Mouse (Mus musculus): ENCODE results near the gene Sgcg. TPM values are rescaled to one million over a fixed set of nuclear protein-coding genes. Genes with fewer than 3 reads are reported as not detected.

Gene Sgcg
- total and polyA plus RNA-seq, 3 experiments: 105 to 235 (median 181) TPM

- Histone ChIP-seq H3K4me1 (ENCODE audit: control insufficient read depth, insufficient read depth, low read length) (no peaks in the 10 kb centered on the region), H3K4me3 (no peak overlapping the region), H3K27me3 (ENCODE audit: control insufficient read depth, insufficient read depth, low read length) (peaks cover 8% of the 10 kb centered on the region), H3K9ac (ENCODE audit: low read depth, low read length) (no peak overlapping the region), H3K79me2 (replicated peaks; ENCODE audit: control insufficient read depth, insufficient read depth, low read length) (no peaks in the 10 kb centered on the region), H3K27ac (no peak overlapping the region), H3K36me3 (ENCODE audit: control insufficient read depth, insufficient read depth, low read length) (no peaks in the 10 kb centered on the region)
- intact Hi-C loops (cut with DNase I): no loop called here
- TF ChIP-seq POLR2A (IDR thresholded peaks at IDR 0.05; ENCODE audit: insufficient read depth, low read depth, low read length): no peak
- TF ChIP-seq EP300 (IDR thresholded peaks at IDR 0.05; ENCODE audit: insufficient read depth, low read depth, low read length): no peak
- no peak for TF ChIP-seq CTCF (IDR thresholded peaks at IDR 0.05)
- no peak for DNase-seq
- WGBS: 9% methylated on average over 38 of the region's 38 CpGs
Measured at GRCm38 (mm10) chr14:61274414-61275198, 16.3 kb upstream of the Sgcg start.

GRCm38 (mm10) chr14:61267908-61268475, 9.7 kb upstream of the Sgcg start:
- intact Hi-C loops (cut with DNase I): no loop called here
- no peak for TF ChIP-seq POLR2A (IDR thresholded peaks at IDR 0.05; ENCODE audit: insufficient read depth, low read depth, low read length)
- no peak for TF ChIP-seq CTCF (IDR thresholded peaks at IDR 0.05)
- no peak for TF ChIP-seq EP300 (IDR thresholded peaks at IDR 0.05; ENCODE audit: insufficient read depth, low read depth, low read length)
- H3K4me3 ChIP-seq: no peak overlapping the region
- H3K36me3 ChIP-seq (ENCODE audit: control insufficient read depth, insufficient read depth, low read length): no peaks in the 10 kb centered on the region
- H3K79me2 ChIP-seq (replicated peaks; ENCODE audit: control insufficient read depth, insufficient read depth, low read length): no peaks in the 10 kb centered on the region
- no peaks in the 10 kb centered on the region for H3K27me3 ChIP-seq (ENCODE audit: control insufficient read depth, insufficient read depth, low read length)
- peaks cover 2% of the 10 kb centered on the region for H3K4me1 ChIP-seq (ENCODE audit: control insufficient read depth, insufficient read depth, low read length)
- peak overlapping the region; percentile 46 for H3K27ac ChIP-seq
- no peak overlapping the region for H3K9ac ChIP-seq (ENCODE audit: low read depth, low read length)
- 21% methylated on average over 5 of the region's 5 CpGs for WGBS
- peak in 1 of 2 experiments; percentile 42 for DNase-seq

- H3K27me3 ChIP-seq (ENCODE audit: control insufficient read depth, insufficient read depth, low read length): no peaks in the 10 kb centered on the region
- TF ChIP-seq POLR2A (IDR thresholded peaks at IDR 0.05; ENCODE audit: insufficient read depth, low read depth, low read length): no peak
- TF ChIP-seq EP300 (IDR thresholded peaks at IDR 0.05; ENCODE audit: insufficient read depth, low read depth, low read length): no peak
- no peak for TF ChIP-seq CTCF (IDR thresholded peaks at IDR 0.05)
- H3K36me3 ChIP-seq (ENCODE audit: control insufficient read depth, insufficient read depth, low read length): peaks cover 2% of the 10 kb centered on the region; the same call in 1 of the 2 replicates
- H3K4me3 ChIP-seq: no peak overlapping the region
- H3K9ac ChIP-seq (ENCODE audit: low read depth, low read length): no peak overlapping the region
- H3K79me2 ChIP-seq (replicated peaks; ENCODE audit: control insufficient read depth, insufficient read depth, low read length): no peaks in the 10 kb centered on the region
- WGBS: 37% methylated on average over 3 of the region's 3 CpGs
- no peak for DNase-seq
- H3K4me1 ChIP-seq (ENCODE audit: control insufficient read depth, insufficient read depth, low read length): no peaks in the 10 kb centered on the region
- intact Hi-C loops (cut with DNase I): no loop called here
- H3K27ac ChIP-seq: no peak overlapping the region
Measured at GRCm38 (mm10) chr14:61259084-61259483, 794 bp upstream of the Sgcg start.

DNA sequence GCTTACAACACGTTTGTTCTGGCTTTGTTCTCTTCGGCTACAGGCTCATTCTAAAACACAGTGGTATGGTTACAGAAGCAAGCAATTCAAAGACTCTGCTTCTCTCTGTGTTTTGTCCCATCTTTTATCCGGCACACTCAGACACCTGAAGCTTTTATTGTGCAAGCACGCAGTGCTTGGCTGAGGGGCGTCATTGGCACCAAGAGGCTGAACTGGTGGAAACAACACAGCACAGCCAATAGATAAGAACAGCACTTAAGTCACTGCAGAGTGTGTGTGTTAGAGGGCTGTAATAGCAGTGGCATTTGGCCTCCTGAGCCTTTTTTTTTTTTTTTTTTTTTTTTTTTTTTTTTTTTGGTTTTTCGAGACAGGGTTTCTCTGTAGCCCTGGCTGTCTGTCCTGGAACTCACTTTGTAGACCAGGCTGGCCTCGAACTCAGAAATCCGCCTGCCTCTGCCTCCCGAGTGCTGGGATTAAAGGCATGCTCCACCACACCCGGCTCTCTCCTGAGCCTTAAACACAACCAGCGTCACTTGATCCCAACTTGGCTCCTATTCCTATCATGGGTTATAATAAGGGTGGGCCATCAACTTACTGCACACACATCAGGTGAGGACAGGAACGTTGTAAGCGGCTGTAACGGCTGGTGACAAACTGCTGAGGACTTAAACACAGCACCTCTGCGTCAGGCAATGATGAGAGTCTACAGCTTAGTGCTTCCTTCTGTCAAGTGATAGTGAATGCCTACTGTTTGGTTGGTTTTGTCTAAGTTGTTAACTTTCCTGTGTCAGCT, 5.5 kb downstream of the Sgcg start:
- Histone ChIP-seq H3K79me2 (replicated peaks; ENCODE audit: control insufficient read depth, insufficient read depth, low read length) (no peaks in the 10 kb centered on the region), H3K27ac (peak overlapping the region; percentile 81), H3K36me3 (ENCODE audit: control insufficient read depth, insufficient read depth, low read length) (peaks cover 2% of the 10 kb centered on the region), H3K27me3 (ENCODE audit: control insufficient read depth, insufficient read depth, low read length) (no peaks in the 10 kb centered on the region), H3K9ac (ENCODE audit: low read depth, low read length) (no peak overlapping the region), H3K4me1 (ENCODE audit: control insufficient read depth, insufficient read depth, low read length) (peaks cover 2% of the 10 kb centered on the region; the same call in 1 of the 2 replicates), H3K4me3 (0 out of 2 replicates have a peak overlapping the region, but pooled peaks have one; percentile 2)
- intact Hi-C loops (cut with DNase I): no loop called here
- TF ChIP-seq EP300 (IDR thresholded peaks at IDR 0.05; ENCODE audit: insufficient read depth, low read depth, low read length): 0 out of 2 replicates have a peak, but pooled peaks have one; percentile 62
- 0 out of 2 replicates have a peak, but pooled peaks have one; percentile 25 for TF ChIP-seq POLR2A (IDR thresholded peaks at IDR 0.05; ENCODE audit: insufficient read depth, low read depth, low read length)
- TF ChIP-seq CTCF (IDR thresholded peaks at IDR 0.05): no peak
- 61% methylated on average over 15 of the region's 15 CpGs for WGBS
- peak in 1 of 2 experiments; percentile 50 for DNase-seq

- intact Hi-C loops (cut with DNase I): no loop called here
- Histone ChIP-seq H3K9ac (ENCODE audit: low read depth, low read length) (no peak overlapping the region), H3K79me2 (replicated peaks; ENCODE audit: control insufficient read depth, insufficient read depth, low read length) (no peaks in the 10 kb centered on the region), H3K4me3 (no peak overlapping the region), H3K4me1 (ENCODE audit: control insufficient read depth, insufficient read depth, low read length) (no peaks in the 10 kb centered on the region; the same call in 1 of the 2 replicates), H3K27ac (peak overlapping the region; percentile 51), H3K27me3 (ENCODE audit: control insufficient read depth, insufficient read depth, low read length) (no peaks in the 10 kb centered on the region), H3K36me3 (ENCODE audit: control insufficient read depth, insufficient read depth, low read length) (no peaks in the 10 kb centered on the region)
- TF ChIP-seq POLR2A (IDR thresholded peaks at IDR 0.05; ENCODE audit: insufficient read depth, low read depth, low read length) (no peak), EP300 (IDR thresholded peaks at IDR 0.05; ENCODE audit: insufficient read depth, low read depth, low read length) (no peak), CTCF (IDR thresholded peaks at IDR 0.05) (no peak)
- 52% methylated on average over 3 of the region's 3 CpGs for WGBS
- peak in 1 of 2 experiments; percentile 17 for DNase-seq
Measured at GRCm38 (mm10) chr14:61246444-61246843, 11.8 kb downstream of the Sgcg start.
